Mouse (Mus musculus): Measurements from ENCODE around the gene Plxnc1.
A peak's percentile ranks its signal among the peaks of the same experiment; 100 is the strongest.

The Plxnc1 gene

DNA sequence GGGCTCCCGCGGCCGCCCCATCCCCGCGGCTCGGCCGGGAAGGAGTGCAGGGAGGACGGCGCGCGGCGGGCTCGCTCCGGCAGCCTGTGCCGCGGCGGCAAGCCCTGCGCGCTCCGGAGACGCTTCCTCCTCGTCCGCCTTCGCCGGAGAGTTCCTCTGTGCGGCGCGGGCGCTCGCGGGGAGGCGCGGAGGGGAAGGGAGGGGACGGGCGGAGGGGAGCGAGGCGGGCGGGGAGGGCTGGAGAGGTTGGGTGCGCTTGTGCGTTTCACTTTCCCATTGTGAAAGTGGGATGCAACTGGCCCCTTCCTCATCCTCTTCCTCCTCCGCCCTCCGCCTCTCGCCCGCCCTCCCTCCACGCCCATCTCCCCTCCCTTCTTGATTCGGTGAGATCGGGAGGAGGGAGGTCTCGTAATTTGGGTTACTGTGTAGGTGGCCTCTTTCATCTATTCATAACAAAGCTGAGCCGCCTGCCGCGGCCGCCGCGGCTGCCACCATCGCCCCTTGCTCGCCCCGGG, at the start of gene Plxnc1:
TSS of gene Plxnc1 (minus strand) at position 145 of the 515 bp plus-strand sequence.
- peak in 1 of 2 experiments; percentile 59 for DNase-seq

DNA sequence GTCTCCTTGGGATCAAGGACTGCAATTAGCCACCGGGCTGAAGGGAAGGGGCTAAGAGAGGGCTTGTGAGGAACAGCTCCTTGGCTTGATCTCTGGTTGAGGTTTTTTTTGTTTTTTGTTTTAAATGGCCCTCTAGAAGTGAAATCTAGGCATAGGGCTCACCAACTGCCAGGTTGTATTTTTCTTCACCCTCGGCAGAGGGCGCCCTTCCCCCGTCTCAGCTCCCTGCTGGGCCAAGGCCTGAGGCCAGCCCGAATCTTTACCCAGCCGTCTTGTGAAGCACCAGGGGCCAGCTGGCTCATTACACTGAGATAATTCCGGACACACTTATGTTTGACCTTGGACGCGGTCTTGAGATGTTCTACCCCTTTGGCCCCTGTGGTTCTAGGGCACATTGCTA, 47.5 kb upstream of the Plxnc1 start:
- peak; percentile 59 to 62 for DNase-seq

DNA sequence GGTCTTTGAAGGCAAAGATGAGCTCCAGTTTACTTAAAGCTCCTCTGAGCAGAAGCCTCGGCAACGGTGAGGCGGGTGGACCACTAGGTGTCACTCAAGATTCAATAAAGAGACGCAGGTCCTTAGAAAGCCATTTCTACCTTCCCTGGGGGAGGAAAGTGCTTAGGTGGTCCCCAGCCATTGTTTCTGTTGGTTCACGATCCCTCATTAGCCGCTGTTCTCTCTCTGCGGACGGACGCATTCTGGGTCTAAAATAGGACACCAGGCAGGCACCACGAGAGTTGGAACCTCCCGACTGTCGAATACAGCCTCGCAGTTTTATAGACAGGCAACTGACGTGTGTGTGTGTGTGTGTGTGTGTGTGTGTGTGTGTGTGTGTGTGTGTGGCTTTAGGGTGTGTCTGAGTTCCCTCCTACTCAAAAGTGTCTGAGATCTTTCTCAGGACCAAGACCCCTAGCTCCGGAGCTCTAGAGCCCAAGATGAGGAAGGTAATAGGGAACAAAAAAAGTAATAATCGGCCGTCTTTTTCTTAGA, 47.0 kb upstream of the Plxnc1 start:
- DNase-seq = peak; percentile 64 to 77

DNA sequence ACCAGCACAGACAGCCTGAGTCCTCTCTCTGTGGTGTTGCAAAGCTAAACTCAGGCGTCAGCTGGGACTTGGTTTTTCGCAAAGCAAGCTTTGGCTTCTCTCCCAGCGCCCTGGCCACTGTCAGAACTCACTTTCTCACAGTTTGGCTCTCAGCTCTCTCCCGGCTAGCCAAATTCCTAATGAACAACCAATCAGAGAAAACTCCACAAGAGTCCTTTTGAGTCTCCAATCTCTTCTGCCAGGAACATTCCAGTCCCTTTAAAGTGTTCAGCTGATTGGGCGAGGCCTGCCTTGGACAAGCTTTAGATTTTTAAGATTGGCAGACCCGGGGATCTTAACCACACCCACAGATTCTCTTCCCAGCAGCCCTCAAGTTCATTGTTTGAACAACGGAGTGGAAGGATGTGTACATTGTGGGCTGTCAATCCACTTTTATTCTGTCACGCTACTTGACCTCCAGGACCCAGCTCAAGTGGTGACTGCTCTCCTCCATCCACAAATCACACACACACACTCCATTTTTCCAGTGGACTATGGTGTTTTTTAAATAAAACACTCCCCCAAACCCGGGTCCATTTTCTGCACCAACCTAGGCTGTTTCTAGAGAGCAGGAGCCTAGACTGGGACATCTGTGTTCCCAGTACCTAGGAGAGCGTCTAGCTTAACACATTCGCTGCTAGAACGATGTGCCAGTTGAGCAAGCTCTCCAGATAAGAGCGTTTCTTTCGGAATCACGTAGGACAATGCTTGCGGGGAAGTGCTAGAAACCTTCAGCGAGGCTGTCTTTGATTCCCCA, 46.3 kb upstream of the Plxnc1 start:
- DNase-seq = peak; percentile 46 to 51

DNA sequence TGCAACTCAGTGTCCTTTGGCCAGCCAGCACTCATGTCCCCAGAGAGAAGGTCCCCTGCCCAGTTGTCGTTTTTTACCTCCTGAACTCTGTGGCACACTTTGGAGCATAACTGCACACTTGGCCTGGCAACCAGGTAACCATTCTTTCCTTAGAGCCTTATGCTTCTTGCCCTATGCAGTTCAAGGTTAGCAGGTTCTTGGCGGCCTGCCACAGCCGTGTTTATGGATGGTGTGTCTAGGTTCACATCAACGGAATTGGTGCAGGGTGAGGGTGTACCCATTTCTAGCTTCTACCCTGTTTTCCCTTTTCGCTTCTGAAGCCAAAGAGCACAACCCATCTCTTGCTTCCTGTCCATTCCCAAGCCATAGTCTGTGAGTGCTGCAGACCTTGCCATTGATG, 44.7 kb upstream of the Plxnc1 start:
- no peak for DNase-seq

DNA sequence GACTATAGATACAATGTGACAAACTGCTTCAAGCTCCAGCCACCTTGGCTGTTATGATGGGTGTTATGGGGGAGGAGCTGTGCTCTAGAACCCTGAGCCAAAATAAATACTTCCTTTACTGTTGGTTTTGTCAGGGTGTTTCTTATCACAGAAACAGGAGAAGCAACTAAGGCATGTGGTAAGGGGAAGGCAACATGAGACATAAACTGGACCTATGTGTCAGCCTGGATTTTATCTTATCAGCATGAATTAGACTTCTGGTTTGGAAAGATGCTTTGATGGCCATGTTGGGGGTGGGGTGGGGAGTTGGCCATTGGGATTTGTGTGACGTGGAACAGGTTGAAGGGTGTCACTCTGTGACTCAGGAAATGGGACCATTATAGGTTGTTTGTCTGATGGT, 40.5 kb upstream of the Plxnc1 start:
- no peak for DNase-seq

DNA sequence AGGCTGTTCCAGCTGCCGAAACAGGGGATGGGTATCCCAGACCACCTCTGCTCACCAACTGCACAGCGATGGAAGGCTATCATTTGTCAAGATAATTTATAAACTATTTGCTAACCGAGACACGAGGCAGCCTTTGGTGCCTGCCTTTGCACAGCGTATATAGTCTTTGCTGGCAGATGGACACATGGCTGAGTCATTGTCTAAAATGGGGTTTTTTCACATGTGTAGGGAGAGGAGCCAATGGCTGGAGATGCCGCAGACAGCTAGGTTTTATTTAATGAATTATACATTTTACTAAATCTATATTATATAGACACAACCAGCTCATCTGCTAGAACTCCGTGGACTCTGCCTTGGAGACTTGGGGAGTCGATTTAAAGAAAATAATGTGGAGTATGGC, 37.9 kb upstream of the Plxnc1 start:
- no peak for DNase-seq

DNA sequence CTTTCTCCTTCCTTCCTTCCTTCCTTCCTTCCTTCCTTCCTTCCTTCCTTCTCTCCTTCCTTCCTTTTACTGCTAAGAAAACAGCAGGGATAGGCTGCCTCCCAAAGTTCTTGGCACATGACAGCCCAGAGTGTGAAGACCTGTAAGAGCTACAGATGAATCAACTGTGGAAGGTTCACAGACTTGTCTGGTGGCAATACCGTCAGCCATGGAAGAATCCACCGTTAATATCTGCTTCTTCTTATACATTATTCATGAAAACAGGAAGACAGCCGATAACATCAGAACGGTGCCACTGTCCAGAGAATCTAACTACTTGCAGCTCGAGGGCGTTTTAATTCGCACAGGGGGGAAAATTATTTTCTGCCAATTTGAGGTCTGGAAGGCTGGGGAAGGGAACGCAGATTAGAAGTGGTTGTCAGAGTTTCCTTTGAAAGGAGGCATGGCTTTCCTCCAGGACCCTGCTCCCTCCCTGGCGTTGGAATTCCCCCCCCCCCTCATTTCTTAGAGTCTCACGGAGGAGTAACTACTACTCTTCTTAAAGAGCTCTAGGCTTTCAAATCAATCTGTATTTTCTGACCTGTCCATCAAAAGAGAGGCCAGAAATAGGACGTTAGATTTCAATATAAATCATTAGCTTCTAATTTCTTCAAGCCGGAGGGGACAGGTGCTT, 37.0 kb upstream of the Plxnc1 start:
- no peak for DNase-seq

DNA sequence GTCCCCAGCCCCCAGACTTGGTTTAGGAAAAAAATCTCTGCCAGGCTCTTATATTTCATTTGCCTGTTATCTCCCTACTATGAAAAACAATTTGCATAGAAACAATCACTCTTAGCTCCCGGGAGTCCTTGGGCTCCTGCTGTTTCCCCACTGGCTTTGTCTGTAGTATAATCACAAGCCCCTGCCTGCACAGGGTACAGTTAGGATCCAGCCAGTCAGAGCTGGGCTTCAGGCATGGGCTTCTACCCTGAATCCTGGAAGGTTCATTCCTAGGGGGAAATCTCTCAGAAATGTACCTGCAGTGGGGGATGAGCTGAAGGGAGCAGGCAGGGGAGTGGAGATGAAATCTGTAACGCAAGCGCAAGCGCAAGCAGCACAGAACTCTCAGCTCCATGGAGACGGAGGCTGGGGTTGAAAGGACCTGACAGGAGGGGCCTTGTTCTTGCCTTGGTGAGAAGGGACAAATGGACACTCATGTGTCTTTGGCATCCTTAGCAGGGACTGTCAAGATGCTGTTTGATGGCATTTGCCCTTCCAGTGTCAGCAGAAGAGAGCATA, 33.7 kb upstream of the Plxnc1 start:
- no peak for DNase-seq

DNA sequence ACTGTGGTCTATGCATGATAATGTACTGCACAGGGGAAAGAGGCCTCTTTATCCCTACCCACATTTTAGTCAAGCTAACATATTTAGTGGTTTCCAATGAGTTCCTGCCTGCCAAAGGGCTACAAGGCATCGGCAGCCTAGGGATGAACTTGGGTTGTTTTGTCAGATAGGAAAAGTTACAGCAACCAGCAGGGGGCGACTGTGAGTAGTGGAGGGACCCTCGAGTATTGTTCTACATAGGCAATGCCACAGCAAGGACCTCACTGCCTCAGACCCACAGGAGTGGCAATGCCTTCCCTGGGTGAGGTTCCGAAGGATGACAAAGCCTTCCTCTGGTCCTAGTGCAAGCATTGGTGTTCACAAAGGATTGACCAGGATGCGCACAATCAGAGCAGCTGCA, 31.7 kb upstream of the Plxnc1 start:
- DNase-seq = no peak

DNA sequence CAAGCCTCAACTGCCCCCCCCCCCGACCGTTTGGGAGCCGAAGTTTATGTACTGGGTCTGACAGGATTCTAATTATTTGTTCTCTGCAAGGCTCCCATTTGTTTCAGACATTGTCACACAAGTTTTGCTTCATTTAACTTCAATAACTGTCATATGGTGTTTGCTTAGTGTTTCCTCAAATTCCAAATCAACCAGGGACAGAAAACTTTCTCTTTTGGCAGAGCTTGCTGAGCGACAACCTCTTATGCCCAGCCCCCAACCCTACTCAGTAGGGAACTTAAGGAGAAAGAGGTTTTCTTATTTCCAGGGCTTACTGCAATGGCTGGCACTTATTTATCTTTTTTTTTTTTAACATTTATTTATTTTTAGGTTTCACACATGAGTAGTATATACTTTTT, 30.5 kb upstream of the Plxnc1 start:
- no peak for DNase-seq

DNA sequence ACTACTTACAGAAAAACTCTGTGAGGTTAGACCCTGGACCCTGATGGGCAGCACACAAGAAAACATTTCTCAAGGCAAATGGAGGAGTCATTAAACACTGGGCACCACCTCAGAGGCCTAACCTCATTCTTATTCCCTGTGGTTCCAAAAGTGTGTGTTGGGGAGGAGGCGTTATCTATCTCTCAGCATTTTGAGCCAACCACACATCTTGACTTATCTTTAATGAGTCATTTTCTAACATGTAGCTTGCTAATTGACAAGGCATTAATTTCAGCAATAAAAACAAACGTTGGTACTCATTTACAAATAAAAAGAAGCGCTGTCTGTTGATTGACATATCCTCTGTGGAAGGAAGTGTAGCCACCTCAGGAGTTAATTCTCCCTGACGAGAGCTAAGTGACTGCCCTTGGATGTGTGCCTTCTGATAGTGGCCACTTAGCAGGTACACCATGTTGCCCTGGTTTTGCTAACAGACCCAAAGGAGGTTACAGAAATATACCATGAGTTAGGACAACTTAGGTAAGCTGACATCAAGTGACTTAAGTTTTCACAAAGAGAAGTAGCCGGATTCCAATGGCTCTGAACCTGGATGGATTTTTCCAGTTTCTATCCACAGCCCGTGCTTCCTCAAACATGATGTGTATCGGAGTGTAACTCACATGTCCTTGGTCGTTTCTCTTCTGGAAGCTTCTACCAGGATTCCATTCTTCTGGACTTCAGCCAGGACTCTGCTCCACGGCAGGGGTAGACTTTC, 29.9 kb upstream of the Plxnc1 start:
- no peak for DNase-seq

DNA sequence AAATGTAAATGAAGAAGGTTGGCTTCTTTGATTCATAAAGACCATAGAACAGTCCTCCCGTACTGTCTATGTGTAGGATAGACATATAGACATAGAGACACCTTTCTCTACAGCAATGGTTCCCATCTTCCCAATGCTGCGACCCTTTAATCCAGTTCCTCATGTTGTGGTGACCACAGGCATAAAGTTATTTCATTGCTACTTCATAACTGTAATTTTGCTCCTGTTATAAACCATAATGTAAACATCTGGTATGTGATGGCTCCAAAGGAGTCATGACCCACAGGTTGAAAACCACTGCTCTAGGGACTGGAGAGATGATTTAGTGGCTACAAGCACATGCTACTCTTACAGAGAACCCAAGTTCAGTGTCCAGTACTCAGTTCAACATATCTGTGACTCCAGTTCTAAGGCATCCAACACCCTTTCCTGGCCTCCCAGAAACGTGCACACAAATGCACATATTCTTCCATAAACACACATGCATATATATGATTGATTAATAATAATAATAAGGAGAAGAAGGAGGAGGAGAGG, 27.1 kb upstream of the Plxnc1 start:
- no peak for DNase-seq

DNA sequence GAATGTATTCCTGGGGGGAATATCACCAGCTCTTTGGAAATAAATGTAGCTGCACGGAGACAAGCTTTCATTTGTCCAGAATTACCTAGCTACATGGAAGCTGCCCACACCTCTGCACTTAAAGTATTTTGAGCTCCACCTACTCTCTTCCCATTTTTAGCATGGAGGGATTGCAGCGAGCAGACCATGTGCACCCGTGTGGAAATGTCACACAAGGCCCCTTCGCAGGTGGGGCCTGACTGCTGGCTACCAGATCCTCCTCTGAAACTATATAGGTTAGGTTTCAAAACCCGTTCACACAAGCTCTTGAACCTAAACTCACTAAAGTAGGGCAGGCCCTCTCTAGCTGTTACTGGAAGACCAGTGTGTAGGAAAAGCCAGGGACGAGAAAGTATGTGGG, 25.6 kb upstream of the Plxnc1 start:
- DNase-seq = no peak

DNA sequence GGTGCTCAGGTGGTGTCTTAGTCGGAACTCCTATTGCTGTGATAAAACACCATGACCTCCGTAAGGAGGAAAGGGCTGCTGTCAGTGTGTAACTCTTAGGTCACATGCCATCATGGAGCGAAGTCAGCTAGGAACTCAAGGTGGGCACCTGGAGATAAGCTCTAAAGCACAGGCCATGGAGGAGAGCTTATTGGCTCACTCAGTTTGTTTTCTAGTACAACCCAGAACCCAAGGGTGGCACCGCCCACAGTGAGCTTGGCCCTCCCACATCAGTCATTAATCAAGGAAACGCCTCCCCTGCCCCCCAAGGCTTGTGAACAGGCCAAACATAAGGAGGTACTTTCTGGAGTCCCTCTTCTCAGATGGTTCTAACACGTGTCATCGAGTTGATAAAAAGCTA, 22.8 kb upstream of the Plxnc1 start:
- DNase-seq = no peak

DNA sequence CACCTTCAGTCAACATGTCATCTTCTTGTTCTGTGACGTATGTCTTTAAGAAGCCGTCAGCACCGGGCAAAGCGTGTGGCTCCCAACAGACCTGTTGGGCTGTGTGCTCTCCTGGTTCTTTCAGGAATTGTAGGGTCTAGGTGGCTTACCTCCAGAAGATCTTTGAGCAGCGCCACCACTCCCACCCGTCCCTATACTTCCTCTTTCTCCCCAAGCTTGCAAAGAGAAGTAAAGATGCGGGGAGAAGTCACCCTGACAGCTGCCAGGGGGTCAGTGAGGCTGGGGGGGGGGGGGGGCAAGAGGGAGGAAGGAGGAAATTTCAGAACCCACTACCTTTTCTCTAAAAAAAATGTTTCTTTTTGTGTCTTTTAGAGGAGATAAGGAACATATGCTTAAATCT, 22.2 kb upstream of the Plxnc1 start:
- DNase-seq = no peak

DNA sequence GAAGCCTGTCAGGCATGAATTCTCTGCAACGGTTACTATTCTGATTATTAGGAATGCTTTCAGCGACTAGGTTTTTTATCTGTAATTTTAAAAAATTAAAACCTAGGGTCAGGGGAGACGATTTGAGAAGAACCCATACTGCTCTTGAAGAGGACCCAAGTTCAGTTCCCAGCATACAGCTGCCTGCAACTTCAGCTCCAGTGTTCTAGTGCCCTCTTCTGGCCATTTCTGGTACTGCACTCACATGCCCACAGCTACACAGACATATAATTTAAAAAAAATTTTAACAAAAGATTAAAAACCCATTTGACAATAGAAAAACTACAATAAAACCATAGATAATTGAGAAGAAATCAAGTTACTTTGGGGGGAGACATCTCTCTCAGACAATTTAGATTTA, 20.5 kb upstream of the Plxnc1 start:
- DNase-seq = no peak

DNA sequence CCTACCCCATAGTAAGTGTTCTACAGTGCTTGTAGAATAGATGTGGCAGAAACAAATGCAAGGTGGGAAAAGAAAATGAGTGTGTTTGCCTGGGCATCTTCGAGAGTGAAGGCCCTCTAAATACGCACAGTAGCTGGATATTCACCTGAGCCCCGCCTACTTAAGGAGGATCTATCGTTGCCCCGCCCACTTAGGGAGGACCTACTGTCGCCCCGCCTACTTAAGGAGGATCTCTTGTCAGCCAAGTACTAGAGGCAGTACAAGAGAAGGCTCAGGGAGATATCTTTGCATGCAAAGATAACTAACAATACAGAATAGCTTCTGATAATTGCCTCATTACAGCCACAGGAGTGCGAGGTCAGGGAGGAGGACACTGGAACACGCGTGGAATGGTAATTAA, 17.4 kb upstream of the Plxnc1 start:
- DNase-seq = no peak

DNA sequence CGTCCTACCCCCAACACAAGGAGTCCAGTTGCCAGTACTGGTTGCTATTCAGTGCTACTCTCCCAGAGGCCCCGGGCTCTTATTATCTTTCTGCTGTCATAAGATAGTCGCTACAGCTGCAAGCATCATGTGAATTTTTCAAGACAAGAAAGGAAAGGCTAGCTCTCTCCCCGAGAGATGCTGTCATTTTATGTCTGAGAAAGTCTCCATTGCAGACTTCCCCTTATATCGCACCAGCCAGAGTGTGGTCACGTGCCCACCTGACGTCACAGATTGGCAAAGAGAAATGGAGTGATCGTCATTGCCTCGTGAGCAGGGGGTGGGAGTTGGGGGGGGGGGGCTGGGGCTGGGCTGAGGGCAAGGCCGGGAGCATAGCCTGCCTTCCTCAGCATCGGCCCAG, 16.6 kb upstream of the Plxnc1 start:
- DNase-seq = no peak

DNA sequence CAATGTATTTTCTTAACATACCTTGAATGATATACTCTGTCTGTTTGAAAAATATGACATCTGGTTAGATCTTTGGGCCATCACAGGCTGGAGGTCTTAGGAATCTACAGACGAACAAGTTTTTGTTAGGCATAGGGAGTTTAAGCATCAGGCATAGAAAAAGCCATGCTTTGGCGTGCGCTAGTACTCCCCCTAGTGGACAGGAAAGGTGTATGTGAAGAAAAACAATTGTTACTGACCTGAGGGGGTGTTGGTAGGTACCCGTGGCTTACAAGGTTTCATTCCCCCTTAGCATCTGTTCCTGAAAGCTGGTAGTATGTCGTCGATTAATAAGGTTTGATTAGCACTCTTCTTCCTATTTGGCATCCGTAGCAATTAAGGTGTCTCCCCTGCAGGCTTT, 13.7 kb upstream of the Plxnc1 start:
- peak; percentile 49 to 63 for DNase-seq

DNA sequence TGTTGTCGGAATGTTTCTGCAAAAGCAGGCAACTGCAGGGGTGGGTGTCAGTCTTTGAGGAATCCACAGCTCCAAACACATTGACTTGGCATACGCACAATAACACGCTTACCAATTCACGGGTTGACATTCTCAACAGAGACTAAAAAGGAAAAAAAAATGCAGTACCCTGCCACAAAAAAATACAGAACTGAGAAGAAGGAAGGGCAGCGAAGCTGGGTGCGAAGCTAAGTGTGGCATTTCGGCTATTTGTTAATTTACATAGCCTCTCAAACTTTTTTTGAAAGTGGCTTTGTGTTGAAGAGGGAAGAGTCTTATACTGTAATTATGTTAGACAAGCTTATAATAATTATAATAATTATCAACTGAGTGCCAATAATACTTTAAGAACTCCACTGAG, 13.1 kb upstream of the Plxnc1 start:
- no peak for DNase-seq

DNA sequence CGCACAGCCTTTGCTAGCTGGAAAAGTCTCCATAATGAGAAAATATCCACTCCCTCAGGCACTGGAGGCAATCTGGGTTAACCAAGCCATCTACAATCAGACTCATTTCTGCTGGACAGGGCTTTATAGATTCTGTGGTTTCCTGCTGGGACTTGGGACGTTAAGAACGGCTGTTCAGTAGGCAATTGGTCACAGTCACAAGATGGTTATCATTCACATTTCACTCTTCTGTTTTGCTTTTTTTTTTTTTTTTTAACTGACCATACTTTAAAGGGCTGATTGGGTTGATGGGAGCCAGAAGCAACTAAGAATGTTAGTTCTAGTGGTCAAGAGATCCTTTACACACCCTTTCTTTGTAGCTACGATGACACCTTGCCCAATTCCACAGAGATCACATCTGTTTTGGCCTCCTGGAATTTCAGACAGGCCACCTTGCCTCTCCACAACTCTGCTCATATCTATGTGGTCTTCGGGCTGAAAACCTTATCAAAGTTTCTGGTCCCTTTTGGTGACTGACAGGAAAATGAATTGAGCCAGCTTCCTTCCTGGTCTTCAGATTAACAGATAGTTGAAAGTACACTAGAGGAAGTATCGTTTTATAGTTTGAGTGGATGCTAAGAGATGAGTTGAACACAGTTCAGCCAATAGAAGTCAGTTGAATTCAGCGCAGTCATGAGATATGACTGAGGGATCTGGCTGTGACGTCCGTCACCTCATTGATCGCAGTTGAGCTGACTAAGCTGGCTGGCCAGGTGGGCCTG, 3.5 kb upstream of the Plxnc1 start:
- DNase-seq = no peak
